Mouse (Mus musculus): ENCODE data around the gene Cdcp2. TPM values are rescaled to one million over a fixed set of nuclear protein-coding genes. Genes with fewer than 3 reads are reported as not detected.
A peak's percentile ranks its signal among the peaks of the same experiment; 100 is the strongest.

The Cdcp2 gene
- total RNA-seq, 1 experiment, result 0.09 TPM

- no peaks in the 10 kb centered on the region for H3K9me3 ChIP-seq (ENCODE audit: control insufficient read depth, insufficient read depth, low read depth, low read length)
- TF ChIP-seq HCFC1 (IDR thresholded peaks at IDR 0.05; ENCODE audit: borderline replicate concordance, insufficient read depth, low read length) (no peak), ZNF384 (IDR thresholded peaks at IDR 0.05; ENCODE audit: low read depth, low read length) (no peak)
- peaks cover 54% of the 10 kb centered on the region for H3K36me3 ChIP-seq (ENCODE audit: control insufficient read depth, insufficient read depth, low read length, poor library complexity, severe bottlenecking)
- H3K4me3 ChIP-seq (ENCODE audit: insufficient read depth in 1 of 2, low read depth in 1 of 2, low read length in 2 of 2, poor library complexity in 1 of 2, severe bottlenecking in 1 of 2), result no peak overlapping the region
- H3K4me1 ChIP-seq (ENCODE audit: control insufficient read depth in 2 of 2, insufficient read depth in 2 of 2, low read length in 2 of 2, poor library complexity in 1 of 2), result peaks cover 2% of the 10 kb centered on the region in 2 experiments; a peak in 2 of 4 replicates
- in situ Hi-C loops (cut with MboI; ENCODE audit: low sequenced_read_pairs in 2 of 2, unreplicated experiment in 2 of 2), result no loop called here
- H3K9ac ChIP-seq (ENCODE audit: insufficient read depth, low read depth, low read length, poor library complexity, severe bottlenecking), result no peak overlapping the region
- no peak overlapping the region for H3K27ac ChIP-seq (ENCODE audit: insufficient read depth, low read depth, low read length, poor library complexity, severe bottlenecking)
- DNase-seq (ENCODE audit: low read depth, low spot score), result no peak
These were observed 35.1 kb upstream of the Cdcp2 start for GRCm38 (mm10) chr4:107061560-107061959.

- Histone ChIP-seq H3K9me3 (ENCODE audit: control insufficient read depth, insufficient read depth, low read depth, low read length) (no peaks in the 10 kb centered on the region), H3K27ac (ENCODE audit: insufficient read depth, low read depth, low read length, poor library complexity, severe bottlenecking) (no peak overlapping the region), H3K4me1 (ENCODE audit: control insufficient read depth in 2 of 2, insufficient read depth in 2 of 2, low read length in 2 of 2, poor library complexity in 1 of 2) (peaks cover 2 to 4% of the 10 kb centered on the region in 2 experiments; a peak in 2 of 4 replicates), H3K9ac (ENCODE audit: insufficient read depth, low read depth, low read length, poor library complexity, severe bottlenecking) (no peak overlapping the region), H3K4me3 (ENCODE audit: insufficient read depth in 1 of 2, low read depth in 1 of 2, low read length in 2 of 2, poor library complexity in 1 of 2, severe bottlenecking in 1 of 2) (no peak overlapping the region), H3K36me3 (ENCODE audit: control insufficient read depth, insufficient read depth, low read length, poor library complexity, severe bottlenecking) (peaks cover 40% of the 10 kb centered on the region)
- DNase-seq (ENCODE audit: low read depth, low spot score), result no peak
- TF ChIP-seq ZC3H11A (IDR thresholded peaks at IDR 0.05; ENCODE audit: borderline replicate concordance, low read depth, low read length) (no peak), HCFC1 (IDR thresholded peaks at IDR 0.05; ENCODE audit: borderline replicate concordance, insufficient read depth, low read length) (no peak)
- in situ Hi-C loops (cut with MboI; ENCODE audit: low sequenced_read_pairs in 2 of 2, unreplicated experiment in 2 of 2), result no loop called here
These were observed 33.5 kb upstream of the Cdcp2 start for GRCm38 (mm10) chr4:107063214-107063613.

DNA sequence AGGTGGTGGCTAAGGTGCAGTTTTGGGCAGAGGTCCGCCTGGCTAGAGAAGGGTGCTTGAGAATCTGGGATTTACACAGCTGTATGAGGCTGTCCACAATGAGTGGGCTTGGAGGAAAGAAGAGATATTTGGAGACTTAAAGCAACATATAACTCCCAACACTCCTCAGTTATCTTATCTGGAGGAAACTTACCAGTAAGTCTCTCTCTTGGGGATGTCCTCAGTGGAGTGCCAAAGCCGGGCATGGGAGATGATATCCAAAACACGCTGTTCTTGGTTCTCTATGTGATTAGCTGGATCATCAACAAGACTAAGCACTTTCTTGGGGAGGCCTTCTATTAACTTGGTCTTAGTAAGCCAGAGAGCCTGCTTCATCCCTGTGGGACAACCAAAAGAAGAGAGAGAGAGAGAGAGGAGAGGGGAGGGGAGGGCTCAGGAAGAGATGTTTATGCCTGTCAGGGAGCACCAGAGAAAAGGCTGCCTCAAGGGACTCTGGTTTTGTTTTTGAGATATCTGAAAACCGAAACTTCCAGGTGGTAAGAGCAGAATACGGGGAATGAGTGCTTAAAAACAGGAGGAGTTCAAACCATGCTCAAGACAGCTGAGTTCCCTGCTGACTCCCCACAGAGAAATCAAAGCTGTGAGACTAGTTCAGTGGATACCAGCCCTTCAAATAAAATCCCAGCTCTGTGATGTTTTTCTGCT, 32.1 kb upstream of the Cdcp2 start:
- no peak overlapping the region for H3K27ac ChIP-seq (ENCODE audit: insufficient read depth, low read depth, low read length, poor library complexity, severe bottlenecking)
- no peaks in the 10 kb centered on the region for H3K9me3 ChIP-seq (ENCODE audit: control insufficient read depth, insufficient read depth, low read depth, low read length)
- in situ Hi-C loops (cut with MboI; ENCODE audit: low sequenced_read_pairs in 2 of 2, unreplicated experiment in 2 of 2), result no loop called here
- peaks cover 33% of the 10 kb centered on the region for H3K36me3 ChIP-seq (ENCODE audit: control insufficient read depth, insufficient read depth, low read length, poor library complexity, severe bottlenecking)
- DNase-seq (ENCODE audit: low read depth, low spot score), result no peak
- no peak overlapping the region for H3K4me3 ChIP-seq (ENCODE audit: insufficient read depth in 1 of 2, low read depth in 1 of 2, low read length in 2 of 2, poor library complexity in 1 of 2, severe bottlenecking in 1 of 2)
- H3K9ac ChIP-seq (ENCODE audit: insufficient read depth, low read depth, low read length, poor library complexity, severe bottlenecking), result no peak overlapping the region
- H3K4me1 ChIP-seq (ENCODE audit: control insufficient read depth in 2 of 2, insufficient read depth in 2 of 2, low read length in 2 of 2, poor library complexity in 1 of 2), result peaks cover 2 to 4% of the 10 kb centered on the region in 2 experiments; a peak in 2 of 4 replicates
- TF ChIP-seq HCFC1 (IDR thresholded peaks at IDR 0.05; ENCODE audit: borderline replicate concordance, insufficient read depth, low read length), result no peak
- no peak for TF ChIP-seq CHD2 (IDR thresholded peaks at IDR 0.05; ENCODE audit: low read depth, low read length)
- TF ChIP-seq ZNF384 (IDR thresholded peaks at IDR 0.05; ENCODE audit: low read depth, low read length), result no peak
- no peak for TF ChIP-seq ZC3H11A (IDR thresholded peaks at IDR 0.05; ENCODE audit: borderline replicate concordance, low read depth, low read length)

GRCm38 (mm10) chr4:107066252-107067124, 30.2 kb upstream of the Cdcp2 start, which contains the start of the genes Mrpl37 and Cyb5rl:
TSS of gene Mrpl37 (minus strand) at chr4:107066868.
TSS of gene Cyb5rl (plus strand) at chr4:107066988.
- in situ Hi-C loops (cut with MboI; ENCODE audit: low sequenced_read_pairs in 2 of 2, unreplicated experiment in 2 of 2), result no loop called here
- no peak within 1 kb of the TSS for H3K27ac ChIP-seq (ENCODE audit: insufficient read depth, low read depth, low read length, poor library complexity, severe bottlenecking)
- no peak for TF ChIP-seq MAFK (IDR thresholded peaks at IDR 0.05; ENCODE audit: insufficient read depth, low read depth, low read length)
- no peak for TF ChIP-seq ZNF384 (IDR thresholded peaks at IDR 0.05; ENCODE audit: low read depth, low read length)
- TF ChIP-seq CHD2 (IDR thresholded peaks at IDR 0.05; ENCODE audit: low read depth, low read length), result peak; percentile 93
- 0 out of 2 replicates have a peak, but pooled peaks have one; percentile 10 for TF ChIP-seq ZC3H11A (IDR thresholded peaks at IDR 0.05; ENCODE audit: borderline replicate concordance, low read depth, low read length)
- TF ChIP-seq HCFC1 (IDR thresholded peaks at IDR 0.05; ENCODE audit: borderline replicate concordance, insufficient read depth, low read length), result peak; percentile 62; the same call in 1 of the 2 replicates

More at GRCm38 (mm10) chr4:107066252-107067124, 30.2 kb upstream of the Cdcp2 start, which contains the start of the genes Mrpl37 and Cyb5rl:
- Histone ChIP-seq H3K36me3 (ENCODE audit: control insufficient read depth, insufficient read depth, low read length, poor library complexity, severe bottlenecking) (peaks cover 19% of the 10 kb centered on the region), H3K9me3 (ENCODE audit: control insufficient read depth, insufficient read depth, low read depth, low read length) (no peaks in the 10 kb centered on the region), H3K4me3 (ENCODE audit: insufficient read depth in 1 of 2, low read depth in 1 of 2, low read length in 2 of 2, poor library complexity in 1 of 2, severe bottlenecking in 1 of 2) (peak within 1 kb of the TSS; percentile 93 to 99), H3K4me1 (ENCODE audit: control insufficient read depth in 2 of 2, insufficient read depth in 2 of 2, low read length in 2 of 2, poor library complexity in 1 of 2) (peaks cover 2 to 4% of the 10 kb centered on the region in 2 experiments; a peak in 2 of 4 replicates), H3K9ac (ENCODE audit: insufficient read depth, low read depth, low read length, poor library complexity, severe bottlenecking) (peak within 1 kb of the TSS; percentile 95)
- peak; percentile 97 for DNase-seq (ENCODE audit: low read depth, low spot score)

Measured in ES-E14 (cell line).